Mouse (Mus musculus) frontal cortex, postnatal 36 days (tissue): ENCODE measurements at regions not wholly inside any gene's neighbourhood (a gene's known extent, or its start where the extent isn't known, plus 50 kb on each side); places are given as distances from the start of the nearest gene placed in this dataset.

Experiments
- DNase-seq, 2 experiments: peaks; one replicate each; pipeline ENCODE4 v3.0.0; 2022; ENCODE audit warnings: low spot score in 2 of 2

- DNase-seq: no peak
Measured at GRCm38 (mm10) chr15:85674191-85674984, 60.4 kb upstream of the Ppara start.

- DNase-seq: no peak
Measured at GRCm38 (mm10) chr15:85675126-85675525, 59.7 kb upstream of the Ppara start.

- no peak for DNase-seq
Measured at GRCm38 (mm10) chr15:85675736-85676135, 59.0 kb upstream of the Ppara start.

GRCm38 (mm10) chr15:85676156-85676555, 58.6 kb upstream of the Ppara start:
- DNase-seq: no peak

- no peak for DNase-seq
Measured at GRCm38 (mm10) chr15:85676871-85677270, 57.9 kb upstream of the Ppara start.

GRCm38 (mm10) chr15:85677381-85677780, 57.4 kb upstream of the Ppara start:
- no peak for DNase-seq

GRCm38 (mm10) chr15:85677855-85678254, 56.9 kb upstream of the Ppara start:
- DNase-seq: peak in 1 of 2 experiments; percentile 79

GRCm38 (mm10) chr15:85678351-85678895, 56.4 kb upstream of the Ppara start:
- DNase-seq: no peak

- peak; percentile 72 to 74 for DNase-seq
Measured at GRCm38 (mm10) chr15:85678981-85679708, 55.6 kb upstream of the Ppara start.

GRCm38 (mm10) chr15:85679864-85680428, 54.8 kb upstream of the Ppara start:
- no peak for DNase-seq

GRCm38 (mm10) chr15:85680460-85681224, 54.1 kb upstream of the Ppara start:
- no peak for DNase-seq

GRCm38 (mm10) chr15:85682116-85682515, 52.7 kb upstream of the Ppara start:
- no peak for DNase-seq

- no peak for DNase-seq
Measured at GRCm38 (mm10) chr15:85682780-85683179, 52.0 kb upstream of the Ppara start.

GRCm38 (mm10) chr15:85683271-85683670, 51.5 kb upstream of the Ppara start:
- DNase-seq: no peak

- DNase-seq: no peak
Measured at GRCm38 (mm10) chr15:85683716-85684115, 51.1 kb upstream of the Ppara start.

GRCm38 (mm10) chr15:85684164-85684708, 50.5 kb upstream of the Ppara start:
- DNase-seq: no peak

GRCm38 (mm10) chr15:85684875-85685274, 49.9 kb upstream of the Ppara start:
- DNase-seq: no peak
